Mouse (Mus musculus): ENCODE data around the gene Fam129b. TPM values are rescaled to one million over a fixed set of nuclear protein-coding genes. Genes with fewer than 3 reads are reported as not detected.

Gene Fam129b
- polyA plus RNA-seq, 1 experiment, result 90.1 TPM

GRCm38 (mm10) chr2:32902126-32902525, 26.2 kb downstream of the Fam129b start:
- peaks cover 66% of the 10 kb centered on the region for H3K4me1 ChIP-seq (ENCODE audit: control insufficient read depth, insufficient read depth, low read length)
- H3K27ac ChIP-seq (ENCODE audit: insufficient read depth, low read depth, low read length), result no peak overlapping the region
- H3K4me3 ChIP-seq (ENCODE audit: insufficient read depth, low read length), result no peak overlapping the region
- TF ChIP-seq POLR2A (IDR thresholded peaks at IDR 0.05; ENCODE audit: borderline replicate concordance, low read depth, low read length) (no peak), CTCF (IDR thresholded peaks at IDR 0.05; ENCODE audit: low read depth, low read length) (no peak)

GRCm38 (mm10) chr2:32903470-32903869, 27.6 kb downstream of the Fam129b start:
- TF ChIP-seq POLR2A (IDR thresholded peaks at IDR 0.05; ENCODE audit: borderline replicate concordance, low read depth, low read length) (no peak), CTCF (IDR thresholded peaks at IDR 0.05; ENCODE audit: low read depth, low read length) (no peak)
- H3K27ac ChIP-seq (ENCODE audit: insufficient read depth, low read depth, low read length), result no peak overlapping the region
- no peak overlapping the region for H3K4me3 ChIP-seq (ENCODE audit: insufficient read depth, low read length)
- H3K4me1 ChIP-seq (ENCODE audit: control insufficient read depth, insufficient read depth, low read length), result peaks cover 57% of the 10 kb centered on the region

- no peak for TF ChIP-seq CTCF (IDR thresholded peaks at IDR 0.05; ENCODE audit: low read depth, low read length)
- TF ChIP-seq POLR2A (IDR thresholded peaks at IDR 0.05; ENCODE audit: borderline replicate concordance, low read depth, low read length), result no peak
- no peak overlapping the region for H3K4me3 ChIP-seq (ENCODE audit: insufficient read depth, low read length)
- H3K4me1 ChIP-seq (ENCODE audit: control insufficient read depth, insufficient read depth, low read length), result peaks cover 45% of the 10 kb centered on the region
- no peak overlapping the region for H3K27ac ChIP-seq (ENCODE audit: insufficient read depth, low read depth, low read length)
Measured at GRCm38 (mm10) chr2:32904637-32905036, 28.7 kb downstream of the Fam129b start.

- no peak overlapping the region for H3K27ac ChIP-seq (ENCODE audit: insufficient read depth, low read depth, low read length)
- H3K4me1 ChIP-seq (ENCODE audit: control insufficient read depth, insufficient read depth, low read length), result peaks cover 39% of the 10 kb centered on the region
- TF ChIP-seq POLR2A (IDR thresholded peaks at IDR 0.05; ENCODE audit: borderline replicate concordance, low read depth, low read length) (no peak), CTCF (IDR thresholded peaks at IDR 0.05; ENCODE audit: low read depth, low read length) (no peak)
- no peak overlapping the region for H3K4me3 ChIP-seq (ENCODE audit: insufficient read depth, low read length)
Measured at GRCm38 (mm10) chr2:32905297-32905696, 29.4 kb downstream of the Fam129b start.

- Histone ChIP-seq H3K4me3 (ENCODE audit: insufficient read depth, low read length) (no peak overlapping the region), H3K4me1 (ENCODE audit: control insufficient read depth, insufficient read depth, low read length) (peaks cover 30% of the 10 kb centered on the region), H3K27ac (ENCODE audit: insufficient read depth, low read depth, low read length) (peak overlapping the region; percentile 53)
- TF ChIP-seq POLR2A (IDR thresholded peaks at IDR 0.05; ENCODE audit: borderline replicate concordance, low read depth, low read length) (no peak), CTCF (IDR thresholded peaks at IDR 0.05; ENCODE audit: low read depth, low read length) (no peak)
Measured at GRCm38 (mm10) chr2:32907442-32907841, 31.5 kb downstream of the Fam129b start.

GRCm38 (mm10) chr2:32908272-32908671, 32.4 kb downstream of the Fam129b start:
- Histone ChIP-seq H3K4me1 (ENCODE audit: control insufficient read depth, insufficient read depth, low read length) (peaks cover 30% of the 10 kb centered on the region), H3K4me3 (ENCODE audit: insufficient read depth, low read length) (no peak overlapping the region), H3K27ac (ENCODE audit: insufficient read depth, low read depth, low read length) (no peak overlapping the region)
- TF ChIP-seq CTCF (IDR thresholded peaks at IDR 0.05; ENCODE audit: low read depth, low read length) (no peak), POLR2A (IDR thresholded peaks at IDR 0.05; ENCODE audit: borderline replicate concordance, low read depth, low read length) (no peak)

- Histone ChIP-seq H3K4me3 (ENCODE audit: insufficient read depth, low read length) (no peak overlapping the region), H3K27ac (ENCODE audit: insufficient read depth, low read depth, low read length) (no peak overlapping the region), H3K4me1 (ENCODE audit: control insufficient read depth, insufficient read depth, low read length) (peaks cover 26% of the 10 kb centered on the region)
- no peak for TF ChIP-seq CTCF (IDR thresholded peaks at IDR 0.05; ENCODE audit: low read depth, low read length)
- TF ChIP-seq POLR2A (IDR thresholded peaks at IDR 0.05; ENCODE audit: borderline replicate concordance, low read depth, low read length), result no peak
Measured at GRCm38 (mm10) chr2:32908796-32909195, 32.9 kb downstream of the Fam129b start.

- Histone ChIP-seq H3K4me3 (ENCODE audit: insufficient read depth, low read length) (no peak overlapping the region), H3K4me1 (ENCODE audit: control insufficient read depth, insufficient read depth, low read length) (peaks cover 28% of the 10 kb centered on the region), H3K27ac (ENCODE audit: insufficient read depth, low read depth, low read length) (no peak overlapping the region)
- TF ChIP-seq POLR2A (IDR thresholded peaks at IDR 0.05; ENCODE audit: borderline replicate concordance, low read depth, low read length) (no peak), CTCF (IDR thresholded peaks at IDR 0.05; ENCODE audit: low read depth, low read length) (no peak)
Measured at GRCm38 (mm10) chr2:32911639-32912182, 35.8 kb downstream of the Fam129b start.

- no peak overlapping the region for H3K27ac ChIP-seq (ENCODE audit: insufficient read depth, low read depth, low read length)
- TF ChIP-seq CTCF (IDR thresholded peaks at IDR 0.05; ENCODE audit: low read depth, low read length) (peak; percentile 100), POLR2A (IDR thresholded peaks at IDR 0.05; ENCODE audit: borderline replicate concordance, low read depth, low read length) (no peak)
- peaks cover 23% of the 10 kb centered on the region for H3K4me1 ChIP-seq (ENCODE audit: control insufficient read depth, insufficient read depth, low read length)
- no peak overlapping the region for H3K4me3 ChIP-seq (ENCODE audit: insufficient read depth, low read length)
Measured at GRCm38 (mm10) chr2:32912210-32912804, 36.4 kb downstream of the Fam129b start.

- TF ChIP-seq POLR2A (IDR thresholded peaks at IDR 0.05; ENCODE audit: borderline replicate concordance, low read depth, low read length) (no peak), CTCF (IDR thresholded peaks at IDR 0.05; ENCODE audit: low read depth, low read length) (no peak)
- Histone ChIP-seq H3K27ac (ENCODE audit: insufficient read depth, low read depth, low read length) (0 out of 2 replicates have a peak overlapping the region, but pooled peaks have one; percentile 6), H3K4me1 (ENCODE audit: control insufficient read depth, insufficient read depth, low read length) (peaks cover 30% of the 10 kb centered on the region), H3K4me3 (ENCODE audit: insufficient read depth, low read length) (no peak overlapping the region)
Measured at GRCm38 (mm10) chr2:32914362-32914761, 38.4 kb downstream of the Fam129b start.

Data from bone marrow macrophage, adult 2 months (primary cell).